8 mouse cellular contexts compared by ENCODE assay signal in genomic region chr2:51933341-51934134, GRCm38 (mm10). TPM values are rescaled to one million over a fixed set of nuclear protein-coding genes. Genes with fewer than 3 reads are reported as not detected.
DNase-seq lines count a peak whose midpoint lies in the region; ATAC-seq and TF ChIP-seq lines count a peak whose summit lies in the region.

No protein-coding gene starts in this region.

- no peak for ATAC-seq in forebrain, embryonic 12.5 days (ENCODE audit: low FRiP score)
- no peak for ATAC-seq in forebrain, embryonic 14.5 days
- no peak for ATAC-seq in neural tube, embryonic 13.5 days (ENCODE audit: low read depth)
- ATAC-seq in granulocyte monocyte progenitor cell, adult 5-6 weeks (replicated peaks; ENCODE audit: poor library complexity, severe bottlenecking): 0 out of 2 replicates have a peak, but pooled peaks have one; percentile 14
- ATAC-seq in liver, postnatal 0 days: peak; percentile 32; the same call in 1 of the 2 replicates

- no peak overlapping the region for H3K27ac ChIP-seq in forebrain, embryonic 12.5 days
- no peak overlapping the region for H3K27ac ChIP-seq in forebrain, embryonic 14.5 days (ENCODE audit: low read depth, low read length)
- no peak overlapping the region for H3K27ac ChIP-seq in neural tube, embryonic 13.5 days (replicated peaks)
- peak overlapping the region; percentile 94 for H3K27ac ChIP-seq in liver, postnatal 0 days (ENCODE audit: low read depth)

- no peak for TF ChIP-seq EP300 in liver, postnatal 0 days (IDR thresholded peaks at IDR 0.05; ENCODE audit: low read depth)

- H3K36me3 ChIP-seq in forebrain, embryonic 12.5 days (replicated peaks): no peaks in the 10 kb centered on the region
- no peaks in the 10 kb centered on the region for H3K36me3 ChIP-seq in forebrain, embryonic 14.5 days (ENCODE audit: control insufficient read depth, insufficient read depth, low read length)
- H3K36me3 ChIP-seq in neural tube, embryonic 13.5 days: no peaks in the 10 kb centered on the region
- peaks cover 12% of the 10 kb centered on the region; the same call in 1 of the 2 replicates for H3K36me3 ChIP-seq in liver, postnatal 0 days (replicated peaks; ENCODE audit: insufficient read depth, low read length)

- peak overlapping the region; percentile 85 for H3K4me2 ChIP-seq in forebrain, embryonic 12.5 days
- H3K4me2 ChIP-seq in forebrain, embryonic 14.5 days (ENCODE audit: low read length): no peak overlapping the region
- H3K4me2 ChIP-seq in neural tube, embryonic 13.5 days: peak overlapping the region; percentile 89; the same call in 1 of the 2 replicates
- H3K4me2 ChIP-seq in liver, postnatal 0 days (ENCODE audit: low read depth, low read length): peak overlapping the region; percentile 87

- no peak overlapping the region for H3K9ac ChIP-seq in forebrain, embryonic 12.5 days
- no peak overlapping the region for H3K9ac ChIP-seq in forebrain, embryonic 14.5 days (ENCODE audit: low read length)
- H3K9ac ChIP-seq in neural tube, embryonic 13.5 days: no peak overlapping the region
- peak overlapping the region; percentile 90 for H3K9ac ChIP-seq in liver, postnatal 0 days (replicated peaks)

- 81% methylated on average over 11 of the region's 12 CpGs for WGBS in forebrain, embryonic 12.5 days
- WGBS in forebrain, embryonic 14.5 days: 76% methylated on average over 12 of the region's 12 CpGs
- 62% methylated on average over 11 of the region's 12 CpGs for WGBS in neural tube, embryonic 13.5 days
- WGBS in liver, postnatal 0 days (ENCODE audit: insufficient replicate concordance): 27% methylated on average over 12 of the region's 12 CpGs

- no peak for TF ChIP-seq CTCF in liver, postnatal 0 days (IDR thresholded peaks at IDR 0.05; ENCODE audit: low read depth)

- no peaks in the 10 kb centered on the region for H3K9me3 ChIP-seq in forebrain, embryonic 12.5 days
- H3K9me3 ChIP-seq in forebrain, embryonic 14.5 days (replicated peaks; ENCODE audit: control insufficient read depth, low read length): no peaks in the 10 kb centered on the region
- H3K9me3 ChIP-seq in neural tube, embryonic 13.5 days: no peaks in the 10 kb centered on the region
- H3K9me3 ChIP-seq in liver, postnatal 0 days (ENCODE audit: low read length): no peaks in the 10 kb centered on the region

- H3K4me1 ChIP-seq in forebrain, embryonic 12.5 days: peaks cover 8% of the 10 kb centered on the region
- H3K4me1 ChIP-seq in forebrain, embryonic 14.5 days (ENCODE audit: control insufficient read depth, insufficient read depth, low read length): 0 out of 2 replicates have a peak, but pooled peaks cover 3% of the 10 kb centered on the region
- peaks cover 9% of the 10 kb centered on the region; the same call in 1 of the 2 replicates for H3K4me1 ChIP-seq in neural tube, embryonic 13.5 days (replicated peaks)
- H3K4me1 ChIP-seq in liver, postnatal 0 days (ENCODE audit: insufficient read depth): peaks cover 16% of the 10 kb centered on the region

- H3K27me3 ChIP-seq in forebrain, embryonic 12.5 days: peaks cover 7% of the 10 kb centered on the region
- no peaks in the 10 kb centered on the region for H3K27me3 ChIP-seq in forebrain, embryonic 14.5 days (replicated peaks; ENCODE audit: control insufficient read depth, insufficient read depth, low read length)
- H3K27me3 ChIP-seq in neural tube, embryonic 13.5 days: peaks cover 9% of the 10 kb centered on the region
- H3K27me3 ChIP-seq in liver, postnatal 0 days (ENCODE audit: insufficient read depth, low read length): no peaks in the 10 kb centered on the region

- H3K4me3 ChIP-seq in forebrain, embryonic 12.5 days (replicated peaks): no peak overlapping the region
- H3K4me3 ChIP-seq in forebrain, embryonic 14.5 days (ENCODE audit: low read depth, low read length): no peak overlapping the region
- H3K4me3 ChIP-seq in neural tube, embryonic 13.5 days: no peak overlapping the region
- peak overlapping the region; percentile 91 for H3K4me3 ChIP-seq in liver, postnatal 0 days (ENCODE audit: low read depth, low read length)

- intact Hi-C loops in gastrocnemius, postnatal 14 days (cut with DNase I; ENCODE audit: low total_unique reads): no loop called here

- no peak for DNase-seq in forebrain, embryonic 14.5 days (ENCODE audit: low spot score)
- DNase-seq in neural tube, embryonic 10.5 days (ENCODE audit: extremely low spot score, low spot score): no peak
- peak; percentile 26 for DNase-seq in liver, postnatal 0 days
- DNase-seq in layer of hippocampus, adult 11-12 months (ENCODE audit: low spot score): no peak
- no peak for DNase-seq in gastrocnemius, postnatal 14 days

RNA-seq across cellular contexts. Expression of gene Rbm43, which starts 1.4 kb away (rescaled TPM):
- 5.4 and 6.8 TPM in 2 replicates for polyA plus RNA-seq in forebrain, embryonic 12.5 days (2016; fragmentation: Nextera tagmentation; extraction: Ambion mirVana)
- 5.5 and 5.6 TPM in 2 replicates for polyA plus RNA-seq in forebrain, embryonic 14.5 days (2014; fragmentation: Nextera tagmentation; extraction: Ambion mirVana)
- polyA plus RNA-seq in neural tube, embryonic 13.5 days (2015; fragmentation: Nextera tagmentation; extraction: Ambion mirVana): 3.6 and 6.1 TPM in 2 replicates
- 31.2 and 37.1 TPM in 2 replicates for total RNA-seq in granulocyte monocyte progenitor cell, adult 5-6 weeks (2014; fragmentation: Nextera tagmentation)
- total RNA-seq in granulocyte monocyte progenitor cell, adult 5-6 weeks (2017): 18.0 and 30.1 TPM in 2 replicates
- 11.9 and 12.1 TPM in 2 replicates for polyA plus RNA-seq in liver, postnatal 0 days (2015; fragmentation: Nextera tagmentation; extraction: Ambion mirVana)
- total RNA-seq in gastrocnemius, postnatal 14 days (2021): 1 to 10 TPM; 2.4 to 2.6 TPM

RNA-seq across cellular contexts. Expression of gene Nmi, which starts 39.8 kb away (rescaled TPM):
- 4.8 and 5.6 TPM in 2 replicates for polyA plus RNA-seq in forebrain, embryonic 12.5 days (2016; fragmentation: Nextera tagmentation; extraction: Ambion mirVana)
- 5.0 TPM in 2 replicates for polyA plus RNA-seq in forebrain, embryonic 14.5 days (2014; fragmentation: Nextera tagmentation; extraction: Ambion mirVana)
- polyA plus RNA-seq in neural tube, embryonic 13.5 days (2015; fragmentation: Nextera tagmentation; extraction: Ambion mirVana): 5.6 and 5.9 TPM in 2 replicates
- 16.8 and 21.7 TPM in 2 replicates for total RNA-seq in granulocyte monocyte progenitor cell, adult 5-6 weeks (2014; fragmentation: Nextera tagmentation)
- 44.8 and 59.3 TPM in 2 replicates for total RNA-seq in granulocyte monocyte progenitor cell, adult 5-6 weeks (2017)
- 23.0 and 26.7 TPM in 2 replicates for polyA plus RNA-seq in liver, postnatal 0 days (2015; fragmentation: Nextera tagmentation; extraction: Ambion mirVana)
- total RNA-seq in gastrocnemius, postnatal 14 days (2021): 1 to 10 TPM; 3.4 to 4.3 TPM

Comparison
In these comparisons a context has a peak if more than half of its experiments do, and no peak if none do; other contexts are left out.
1. ATAC-seq: peak in granulocyte monocyte progenitor cell, adult 5-6 weeks (single experiment) and liver, postnatal 0 days (single experiment); none in forebrain, embryonic 12.5 days (single experiment), forebrain, embryonic 14.5 days (single experiment) and neural tube, embryonic 13.5 days (single experiment).